Mouse (Mus musculus) CH12.LX (cell line): ENCODE results near the gene Wdr77. TPM values are rescaled to one million over a fixed set of nuclear protein-coding genes. Genes with fewer than 3 reads are reported as not detected.
"Not testable (repeated sequence)": the region's sequence is repeated elsewhere in the genome, so short reads cannot be mapped to it uniquely, and the experiment has no call there.

ENCODE experiments used
- DNase-seq: peaks from one replicate; pipeline ENCODE4 v3.0.0-alpha.2; 2013; ENCODE audit errors: extremely low read depth
- H3K27ac ChIP-seq: 2 replicates; pipeline ENCODE4 v1.5.1; 2012; ENCODE audit warnings: low read depth, mild to moderate bottlenecking, control low read depth, moderate library complexity; ENCODE audit not compliant: insufficient read depth
- H3K27me3 ChIP-seq: replicated peaks from 2 replicates; pipeline ENCODE3; 2012; ENCODE audit warnings: inconsistent platforms
- H3K36me3 ChIP-seq, 2 experiments: replicated peaks in 1 of 2; 2 replicates each; pipeline versions ENCODE3 to v1.6.1; 2012; ENCODE audit warnings: inconsistent platforms in 1 of 2, low read length in 1 of 2, mild to moderate bottlenecking in 1 of 2, mixed read lengths in 1 of 2, moderate library complexity in 1 of 2; ENCODE audit not compliant: control insufficient read depth in 1 of 2, insufficient read depth in 1 of 2
- H3K4me1 ChIP-seq, 2 experiments: 2 replicates each; pipeline ENCODE4 v1.6.1; 2012; ENCODE audit warnings: inconsistent platforms in 1 of 2, moderate library complexity in 1 of 2; ENCODE audit not compliant: insufficient read depth in 2 of 2, control insufficient read depth in 1 of 2
- H3K4me2 ChIP-seq: 2 replicates; pipeline ENCODE4 v1.6.1; 2012; ENCODE audit warnings: low read depth, mild to moderate bottlenecking, control low read depth; ENCODE audit not compliant: poor library complexity, insufficient read depth, severe bottlenecking
- H3K4me3 ChIP-seq, 3 experiments: fragments of 150-350 bp in 1 of 3; sonication (generic) in 1 of 3; replicated peaks in 1 of 3; 2 replicates each; pipeline versions ENCODE3 to v1.5.1; 2011 to 2012; ENCODE audit warnings: low read depth in 2 of 3, low read length in 2 of 3, mild to moderate bottlenecking in 2 of 3, moderate library complexity in 2 of 3, control low read depth in 1 of 3, improper control_type of control experiment in 1 of 3, inconsistent platforms in 1 of 3, mixed read lengths in 1 of 3; ENCODE audit not compliant: poor library complexity in 1 of 3
- H3K79me2 ChIP-seq: replicated peaks from 2 replicates; pipeline ENCODE4 v1.6.1; 2012; ENCODE audit warnings: mild to moderate bottlenecking, moderate library complexity; ENCODE audit not compliant: control insufficient read depth, poor library complexity, insufficient read depth, severe bottlenecking; ENCODE audit errors: extremely low read depth
- H3K9ac ChIP-seq: 2 replicates; pipeline ENCODE4 v1.6.1; 2012; ENCODE audit warnings: low read depth, mild to moderate bottlenecking, control low read depth, moderate library complexity; ENCODE audit not compliant: insufficient read depth
- H3K9me3 ChIP-seq: replicated peaks from 2 replicates; pipeline ENCODE3; 2012; ENCODE audit warnings: low read length, inconsistent platforms, mixed read lengths
- CTCF ChIP-seq, 2 experiments: IDR thresholded peaks in 1 of 2; conservative IDR thresholded peaks in 1 of 2; 2 replicates each; pipeline ENCODE4 v1.5.1; 2011 to 2012; ENCODE audit warnings: low read depth in 2 of 2, low read length in 2 of 2, improper control_type of control experiment in 1 of 2, inconsistent platforms in 1 of 2, mild to moderate bottlenecking in 1 of 2, moderate library complexity in 1 of 2
- ELF1 ChIP-seq: IDR thresholded peaks from 2 replicates; pipeline ENCODE4 v1.6.1; 2014; ENCODE audit warnings: low read depth, mild to moderate bottlenecking, inconsistent platforms, low read length, improper control_type of control experiment
- EP300 ChIP-seq: IDR thresholded peaks from 2 replicates; pipeline ENCODE4 v1.6.1; 2011; ENCODE audit warnings: low read length, improper control_type of control experiment
- ETS1 ChIP-seq: conservative IDR thresholded peaks from 2 replicates; pipeline ENCODE4 v1.6.1; 2012; ENCODE audit warnings: low read depth, mild to moderate bottlenecking, inconsistent platforms, low read length, improper control_type of control experiment, moderate library complexity
- JUND ChIP-seq: conservative IDR thresholded peaks from 2 replicates; pipeline ENCODE4 v1.6.1; 2011; ENCODE audit warnings: low read depth, low read length, improper control_type of control experiment
- MAZ ChIP-seq: IDR thresholded peaks from 2 replicates; pipeline ENCODE4 v1.6.1; 2012; ENCODE audit warnings: low read depth, mild to moderate bottlenecking, inconsistent platforms, low read length, improper control_type of control experiment, moderate library complexity
- MXI1 ChIP-seq: IDR thresholded peaks from 2 replicates; pipeline ENCODE4 v1.6.1; 2011; ENCODE audit warnings: mild to moderate bottlenecking, low read depth, low read length, improper control_type of control experiment
- MYC ChIP-seq: IDR thresholded peaks from 2 replicates; pipeline ENCODE4 v1.6.1; 2011; ENCODE audit warnings: low read depth, mild to moderate bottlenecking, improper control_type of control experiment, low read length
- NELFE ChIP-seq: IDR thresholded peaks from 2 replicates; pipeline ENCODE4 v1.6.1; 2011; ENCODE audit warnings: low read depth, low read length, improper control_type of control experiment
- PAX5 ChIP-seq: IDR thresholded peaks from 2 replicates; pipeline ENCODE4 v1.6.1; 2012; ENCODE audit warnings: low read length, inconsistent platforms, mixed read lengths
- RCOR1 ChIP-seq: conservative IDR thresholded peaks from 2 replicates; pipeline ENCODE4 v1.6.1; 2012; ENCODE audit warnings: low read depth, mild to moderate bottlenecking, inconsistent platforms, low read length, improper control_type of control experiment
- SIN3A ChIP-seq: IDR thresholded peaks from 2 replicates; pipeline ENCODE4 v1.6.1; 2012; ENCODE audit warnings: low read length, improper control_type of control experiment, inconsistent platforms
- TCF12 ChIP-seq: IDR thresholded peaks from 2 replicates; pipeline ENCODE4 v1.6.1; 2014; ENCODE audit warnings: low read depth, mild to moderate bottlenecking, inconsistent platforms, low read length, improper control_type of control experiment
- UBTF ChIP-seq: IDR thresholded peaks from 2 replicates; pipeline ENCODE4 v1.6.1; 2012; ENCODE audit warnings: low read depth, mild to moderate bottlenecking, inconsistent platforms, low read length, improper control_type of control experiment, moderate library complexity
- ZC3H11A ChIP-seq: IDR thresholded peaks from 2 replicates; pipeline ENCODE4 v1.6.1; 2012; ENCODE audit warnings: low read depth, mild to moderate bottlenecking, inconsistent platforms, low read length, improper control_type of control experiment
- ZKSCAN1 ChIP-seq: IDR thresholded peaks from 2 replicates; pipeline ENCODE4 v1.6.1; 2012; ENCODE audit warnings: low read depth, inconsistent platforms, low read length, improper control_type of control experiment, borderline replicate concordance
- dilution Hi-C: fragments of 300-500 bp; cut with MboI; formaldehyde crosslinking; loops from 2 replicates; pipeline ENCODE4 v1.14.3; 2020; ENCODE audit warnings: low sequenced_read_pairs; ENCODE audit not compliant: extremely low pct_unique_long_range_greater_than_20kb, extremely low pct_ligation_motif_present
- in situ Hi-C: fragments of 300-500 bp; cut with MboI; formaldehyde crosslinking; loops from 3 replicates; pipeline ENCODE4 v1.14.3; 2019; ENCODE audit warnings: low sequenced_read_pairs, low pct_ligation_motif_present, low pct_unique_long_range_greater_than_20kb, mixed read lengths
- polyA plus RNA-seq: library from polyadenylated mRNA; unstranded; fragments of >175 nt; gene quantifications from 2 replicates; pipeline ENCODE4 v1.2.1, GENCODE M21; 2012; ENCODE audit warnings: low read depth; ENCODE audit not compliant: insufficient read length
- total RNA-seq, 2 experiments: library from RNA; depleted of rRNA; stranded (reverse); fragments of 300-350 nt in 1 of 2; fragments of >200 nt in 1 of 2; gene quantifications; 2 replicates each; pipeline ENCODE4 v1.2.3; 2012 to 2014

Gene Wdr77
- total and polyA plus RNA-seq, 3 experiments: 87.4 to 235 (median 91.2) TPM

DNA sequence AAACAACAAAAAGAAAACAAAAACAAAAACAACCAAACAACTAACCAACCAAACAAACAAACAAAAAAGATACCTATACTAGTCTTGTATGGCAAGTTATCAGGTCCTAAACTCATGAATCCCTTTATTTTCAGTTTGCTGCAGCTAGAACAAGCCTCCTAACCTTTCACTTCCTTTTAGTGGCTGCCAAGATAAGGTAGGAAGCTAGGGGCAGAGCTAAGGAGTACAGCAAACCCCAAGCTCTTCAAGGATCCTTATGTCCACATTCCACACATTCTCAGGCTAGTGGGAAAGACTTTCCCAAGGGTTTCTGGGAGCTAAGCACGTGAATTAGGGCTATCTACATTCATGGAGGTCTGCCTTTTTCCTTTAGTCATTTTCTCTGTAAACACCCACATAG lies 43.9 kb upstream of the Wdr77 start:
- DNase-seq: no peak
- no peak for TF ChIP-seq CTCF (conservative IDR thresholded peaks at IDR 0.05 in 1 of 2, IDR thresholded peaks at IDR 0.05 in 1 of 2; ENCODE audit: low read depth in 2 of 2, low read length in 2 of 2)
- TF ChIP-seq TCF12: no peak
- TF ChIP-seq UBTF: no peak
- TF ChIP-seq JUND: no peak
- no peak for TF ChIP-seq RCOR1
- TF ChIP-seq ETS1: no peak
- no peak for TF ChIP-seq MXI1
- no peak for TF ChIP-seq ELF1
- TF ChIP-seq ZC3H11A: no peak
- no peak for TF ChIP-seq EP300
- TF ChIP-seq PAX5: no peak
- TF ChIP-seq MAZ: no peak
- no peak for TF ChIP-seq ZKSCAN1
- TF ChIP-seq SIN3A: no peak
- no peak for TF ChIP-seq NELFE
- TF ChIP-seq MYC: no peak
- H3K27me3 ChIP-seq: no peaks in the 10 kb centered on the region
- in situ Hi-C loops: no loop called here
- H3K4me2 ChIP-seq: no peak overlapping the region
- H3K27ac ChIP-seq: no peak overlapping the region
- no peak overlapping the region for H3K4me3 ChIP-seq
- dilution Hi-C loops: loop anchor here (25.0 kb wide), 1 partner anchor 228 kb away; the partner anchor contains the start of gene Ddx20
- H3K9me3 ChIP-seq: no peaks in the 10 kb centered on the region
- no peaks in the 10 kb centered on the region for H3K36me3 ChIP-seq
- no peak overlapping the region for H3K9ac ChIP-seq
- peaks cover 10 to 50% of the 10 kb centered on the region in 2 experiments for H3K4me1 ChIP-seq
- no peaks in the 10 kb centered on the region for H3K79me2 ChIP-seq

DNA sequence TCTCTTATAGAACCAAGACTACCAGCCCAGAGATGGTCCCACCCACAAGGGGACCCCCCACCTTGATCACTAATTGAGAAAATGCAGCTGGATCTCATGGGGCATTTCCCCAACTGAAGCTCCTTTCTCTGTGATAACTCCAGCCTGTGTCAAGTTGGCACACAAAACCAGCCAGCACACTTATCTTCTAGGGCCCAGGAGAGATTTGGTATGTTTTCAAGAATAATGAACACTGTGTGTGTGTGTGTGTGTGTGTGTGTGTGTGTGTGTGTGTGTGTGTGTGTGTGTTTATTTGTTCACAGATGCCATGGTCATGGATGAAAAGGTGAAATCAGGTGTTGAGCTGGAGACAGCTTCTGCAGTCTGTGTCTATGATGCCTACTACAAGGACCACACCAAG lies 42.7 kb upstream of the Wdr77 start:
- dilution Hi-C loops: loop anchor here (25.0 kb wide), 1 partner anchor 229 kb away; the partner anchor contains the start of gene Ddx20
- H3K4me1 ChIP-seq: peaks cover 8 to 50% of the 10 kb centered on the region in 2 experiments
- H3K4me2 ChIP-seq: not testable (repeated sequence)

More for the DNA sequence above, 42.7 kb upstream of the Wdr77 start:
- H3K4me3 ChIP-seq, H3K9ac ChIP-seq, DNase-seq, H3K27ac ChIP-seq, in situ Hi-C loops, H3K36me3 ChIP-seq, H3K79me2 ChIP-seq, H3K27me3 ChIP-seq, H3K9me3 ChIP-seq: not testable (repeated sequence)
